Mouse (Mus musculus): ENCODE measurements around the gene Mrtfa. TPM values are rescaled to one million over a fixed set of nuclear protein-coding genes. Genes with fewer than 3 reads are reported as not detected.

Gene Mrtfa
- polyA plus RNA-seq, 1 experiment from 2014 or later: 23.8 TPM

- 80% methylated on average over 4 of the region's 4 CpGs for WGBS
- H3K27me3 ChIP-seq (ENCODE audit: control insufficient read depth, insufficient read depth, low read length): no peaks in the 10 kb centered on the region
- H3K9ac ChIP-seq (ENCODE audit: low read length): no peak overlapping the region
- no peak overlapping the region for H3K4me2 ChIP-seq (ENCODE audit: low read depth)
- no peaks in the 10 kb centered on the region for H3K9me3 ChIP-seq (ENCODE audit: control insufficient read depth, low read length)
- H3K36me3 ChIP-seq (ENCODE audit: control insufficient read depth, insufficient read depth, low read length): no peaks in the 10 kb centered on the region
- peak overlapping the region; percentile 53; the same call in 1 of the 2 replicates for H3K27ac ChIP-seq (ENCODE audit: low read depth, low read length)
- H3K4me1 ChIP-seq (ENCODE audit: control insufficient read depth, insufficient read depth, low read length): no peaks in the 10 kb centered on the region; the same call in 1 of the 2 replicates
- H3K4me3 ChIP-seq (ENCODE audit: low read depth, low read length): no peak overlapping the region
- ATAC-seq (ENCODE audit: insufficient read depth, low FRiP score, low TSS enrichment): no peak
- no peak for DNase-seq (ENCODE audit: low spot score)
Measured at GRCm38 (mm10) chr15:81041767-81042166, 148.8 kb downstream of the Mrtfa start.

- no peak for ATAC-seq (ENCODE audit: insufficient read depth, low FRiP score, low TSS enrichment)
- no peaks in the 10 kb centered on the region for H3K36me3 ChIP-seq (ENCODE audit: control insufficient read depth, insufficient read depth, low read length)
- 91% methylated on average over 5 of the region's 5 CpGs for WGBS
- H3K27ac ChIP-seq (ENCODE audit: low read depth, low read length): no peak overlapping the region
- no peak for DNase-seq (ENCODE audit: low spot score)
- H3K9me3 ChIP-seq (ENCODE audit: control insufficient read depth, low read length): no peaks in the 10 kb centered on the region
- H3K4me1 ChIP-seq (ENCODE audit: control insufficient read depth, insufficient read depth, low read length): no peaks in the 10 kb centered on the region
- no peak overlapping the region for H3K9ac ChIP-seq (ENCODE audit: low read length)
- H3K4me2 ChIP-seq (ENCODE audit: low read depth): no peak overlapping the region
- no peak overlapping the region for H3K4me3 ChIP-seq (ENCODE audit: low read depth, low read length)
- no peaks in the 10 kb centered on the region for H3K27me3 ChIP-seq (ENCODE audit: control insufficient read depth, insufficient read depth, low read length)
Measured at GRCm38 (mm10) chr15:81038419-81038818, 152.1 kb downstream of the Mrtfa start.

GRCm38 (mm10) chr15:81035417-81036162 is 155.0 kb downstream of the Mrtfa start:
- no peak for ATAC-seq (ENCODE audit: insufficient read depth, low FRiP score, low TSS enrichment)
- Histone ChIP-seq H3K27ac (ENCODE audit: low read depth, low read length) (no peak overlapping the region), H3K9ac (ENCODE audit: low read length) (no peak overlapping the region), H3K4me1 (ENCODE audit: control insufficient read depth, insufficient read depth, low read length) (0 out of 2 replicates have a peak, but pooled peaks cover 3% of the 10 kb centered on the region), H3K4me2 (ENCODE audit: low read depth) (no peak overlapping the region), H3K9me3 (ENCODE audit: control insufficient read depth, low read length) (no peaks in the 10 kb centered on the region), H3K36me3 (ENCODE audit: control insufficient read depth, insufficient read depth, low read length) (no peaks in the 10 kb centered on the region), H3K4me3 (ENCODE audit: low read depth, low read length) (no peak overlapping the region), H3K27me3 (ENCODE audit: control insufficient read depth, insufficient read depth, low read length) (no peaks in the 10 kb centered on the region)
- DNase-seq (ENCODE audit: low spot score): no peak
- 69% methylated on average over 12 of the region's 12 CpGs for WGBS

GRCm38 (mm10) chr15:81034119-81034518 is 156.4 kb downstream of the Mrtfa start:
- no peak for DNase-seq (ENCODE audit: low spot score)
- H3K9me3 ChIP-seq (ENCODE audit: control insufficient read depth, low read length): no peaks in the 10 kb centered on the region
- 67% methylated on average over 6 of the region's 6 CpGs for WGBS
- H3K4me3 ChIP-seq (ENCODE audit: low read depth, low read length): no peak overlapping the region
- no peak overlapping the region for H3K9ac ChIP-seq (ENCODE audit: low read length)
- no peak overlapping the region for H3K27ac ChIP-seq (ENCODE audit: low read depth, low read length)
- ATAC-seq (ENCODE audit: insufficient read depth, low FRiP score, low TSS enrichment): no peak
- 0 out of 2 replicates have a peak, but pooled peaks cover 3% of the 10 kb centered on the region for H3K4me1 ChIP-seq (ENCODE audit: control insufficient read depth, insufficient read depth, low read length)
- H3K27me3 ChIP-seq (ENCODE audit: control insufficient read depth, insufficient read depth, low read length): no peaks in the 10 kb centered on the region
- H3K4me2 ChIP-seq (ENCODE audit: low read depth): no peak overlapping the region
- H3K36me3 ChIP-seq (ENCODE audit: control insufficient read depth, insufficient read depth, low read length): no peaks in the 10 kb centered on the region

- H3K27me3 ChIP-seq (ENCODE audit: control insufficient read depth, insufficient read depth, low read length): no peaks in the 10 kb centered on the region
- H3K4me2 ChIP-seq (ENCODE audit: low read depth): no peak overlapping the region
- DNase-seq (ENCODE audit: low spot score): no peak
- H3K9ac ChIP-seq (ENCODE audit: low read length): no peak overlapping the region
- no peak overlapping the region for H3K27ac ChIP-seq (ENCODE audit: low read depth, low read length)
- ATAC-seq (ENCODE audit: insufficient read depth, low FRiP score, low TSS enrichment): no peak
- H3K9me3 ChIP-seq (ENCODE audit: control insufficient read depth, low read length): no peaks in the 10 kb centered on the region
- 0 out of 2 replicates have a peak, but pooled peaks cover 3% of the 10 kb centered on the region for H3K4me1 ChIP-seq (ENCODE audit: control insufficient read depth, insufficient read depth, low read length)
- no peaks in the 10 kb centered on the region for H3K36me3 ChIP-seq (ENCODE audit: control insufficient read depth, insufficient read depth, low read length)
- 44% methylated on average over 9 of the region's 9 CpGs for whole genome bisulfite sequencing
- H3K4me3 ChIP-seq (ENCODE audit: low read depth, low read length): no peak overlapping the region
Measured at GRCm38 (mm10) chr15:81032941-81033629, 157.5 kb downstream of the Mrtfa start.

- 80% methylated on average over 4 of the region's 4 CpGs for WGBS
- Histone ChIP-seq H3K4me1 (ENCODE audit: control insufficient read depth, insufficient read depth, low read length) (0 out of 2 replicates have a peak, but pooled peaks cover 3% of the 10 kb centered on the region), H3K27ac (ENCODE audit: low read depth, low read length) (no peak overlapping the region), H3K9ac (ENCODE audit: low read length) (no peak overlapping the region), H3K9me3 (ENCODE audit: control insufficient read depth, low read length) (no peaks in the 10 kb centered on the region), H3K4me2 (ENCODE audit: low read depth) (no peak overlapping the region), H3K36me3 (ENCODE audit: control insufficient read depth, insufficient read depth, low read length) (no peaks in the 10 kb centered on the region), H3K4me3 (ENCODE audit: low read depth, low read length) (no peak overlapping the region), H3K27me3 (ENCODE audit: control insufficient read depth, insufficient read depth, low read length) (no peaks in the 10 kb centered on the region)
- ATAC-seq (ENCODE audit: insufficient read depth, low FRiP score, low TSS enrichment) (no peak), DNase-seq (ENCODE audit: low spot score) (no peak)
Measured at GRCm38 (mm10) chr15:81031611-81032010, 158.9 kb downstream of the Mrtfa start.

- no peak for DNase-seq (ENCODE audit: low spot score)
- ATAC-seq (ENCODE audit: insufficient read depth, low FRiP score, low TSS enrichment): no peak
- H3K9ac ChIP-seq (ENCODE audit: low read length): no peak overlapping the region
Measured at GRCm38 (mm10) chr15:81030891-81031425, 159.6 kb downstream of the Mrtfa start.

GRCm38 (mm10) chr15:81027378-81028173 is 163.0 kb downstream of the Mrtfa start:
- Histone ChIP-seq H3K4me3 (ENCODE audit: low read depth, low read length) (no peak overlapping the region), H3K27ac (ENCODE audit: low read depth, low read length) (no peak overlapping the region), H3K9ac (ENCODE audit: low read length) (no peak overlapping the region), H3K36me3 (ENCODE audit: control insufficient read depth, insufficient read depth, low read length) (no peaks in the 10 kb centered on the region), H3K27me3 (ENCODE audit: control insufficient read depth, insufficient read depth, low read length) (no peaks in the 10 kb centered on the region), H3K4me2 (ENCODE audit: low read depth) (no peak overlapping the region), H3K9me3 (ENCODE audit: control insufficient read depth, low read length) (no peaks in the 10 kb centered on the region), H3K4me1 (ENCODE audit: control insufficient read depth, insufficient read depth, low read length) (no peaks in the 10 kb centered on the region)
- DNase-seq (ENCODE audit: low spot score): peak; percentile 77
- WGBS: 40% methylated on average over 8 of the region's 8 CpGs
- no peak for ATAC-seq (ENCODE audit: insufficient read depth, low FRiP score, low TSS enrichment)

More at GRCm38 (mm10) chr15:81030891-81031425, 159.6 kb downstream of the Mrtfa start:
- Histone ChIP-seq H3K27ac (ENCODE audit: low read depth, low read length) (no peak overlapping the region), H3K36me3 (ENCODE audit: control insufficient read depth, insufficient read depth, low read length) (no peaks in the 10 kb centered on the region), H3K4me1 (ENCODE audit: control insufficient read depth, insufficient read depth, low read length) (0 out of 2 replicates have a peak, but pooled peaks cover 3% of the 10 kb centered on the region), H3K4me2 (ENCODE audit: low read depth) (no peak overlapping the region), H3K4me3 (ENCODE audit: low read depth, low read length) (no peak overlapping the region), H3K27me3 (ENCODE audit: control insufficient read depth, insufficient read depth, low read length) (no peaks in the 10 kb centered on the region), H3K9me3 (ENCODE audit: control insufficient read depth, low read length) (no peaks in the 10 kb centered on the region)
- 73% methylated on average over 10 of the region's 10 CpGs for WGBS

Measured in neural tube, embryonic 11.5 days (tissue).